Mouse (Mus musculus) heart, embryonic 12.5 days (tissue): ENCODE data around the gene Gm27027. TPM values are rescaled to one million over a fixed set of nuclear protein-coding genes. Genes with fewer than 3 reads are reported as not detected.

ENCODE experiments used
- ATAC-seq: fragments of 200-750 bp; cut with Nextera tagmentation; 2 replicates; pipeline ENCODE4 v1.8.0; 2017; ENCODE audit warnings: moderate TSS enrichment, moderate library complexity; ENCODE audit not compliant: insufficient number of reproducible peaks, low FRiP score
- H3K27ac ChIP-seq: fragments of 300-500 bp; sonication (generic); 2 replicates; pipeline ENCODE4 v1.5.1; 2016; ENCODE audit warnings: mild to moderate bottlenecking, moderate library complexity; ENCODE audit not compliant: poor library complexity, severe bottlenecking
- H3K27me3 ChIP-seq: fragments of 300-500 bp; sonication (generic); replicated peaks from 2 replicates; pipeline ENCODE4 v1.6.1; 2016; ENCODE audit warnings: mild to moderate bottlenecking, moderate library complexity
- H3K36me3 ChIP-seq: fragments of 300-500 bp; sonication (generic); 2 replicates; pipeline ENCODE4 v1.6.1; 2016; ENCODE audit warnings: mild to moderate bottlenecking, moderate library complexity
- H3K4me1 ChIP-seq: fragments of 300-500 bp; sonication (generic); replicated peaks from 2 replicates; pipeline ENCODE4 v1.6.1; 2016; ENCODE audit warnings: mild to moderate bottlenecking
- H3K4me2 ChIP-seq: fragments of 300-500 bp; sonication (generic); 2 replicates; pipeline ENCODE4 v1.6.1; 2016; ENCODE audit warnings: mild to moderate bottlenecking, moderate library complexity
- H3K4me3 ChIP-seq: fragments of 300-500 bp; sonication (generic); 2 replicates; pipeline ENCODE4 v1.5.1; 2016; ENCODE audit warnings: mild to moderate bottlenecking
- H3K9ac ChIP-seq: fragments of 300-500 bp; sonication (generic); 2 replicates; pipeline ENCODE4 v1.6.1; 2016; ENCODE audit warnings: mild to moderate bottlenecking, moderate library complexity
- H3K9me3 ChIP-seq: fragments of 300-500 bp; sonication (generic); replicated peaks from 2 replicates; pipeline ENCODE4 v1.6.1; 2016; ENCODE audit warnings: mild to moderate bottlenecking, moderate library complexity
- WGBS: fragments of 180-500 bp; shearing (Covaris S2); methylation state at CpG from one replicate; pipeline ENCODE4 v1.1.7; 2016; 5-methylcytosine and 5-hydroxymethylcytosine counted together
- polyA plus RNA-seq: library from polyadenylated mRNA; unstranded; fragments of >200 nt; fragmentation: Nextera tagmentation; extraction: Ambion mirVana; gene quantifications from 2 replicates; pipeline ENCODE4 v1.2.1, GENCODE M21; 2016

The Gm27027 gene
- polyA plus RNA-seq, 1 experiment from 2014 or later, result not detected

- 92% methylated on average over 8 of the region's 8 CpGs for WGBS
- H3K4me1 ChIP-seq, result 0 out of 2 replicates have a peak, but pooled peaks cover 9% of the 10 kb centered on the region
- H3K9me3 ChIP-seq, result no peaks in the 10 kb centered on the region
- H3K9ac ChIP-seq, result no peak overlapping the region
- no peaks in the 10 kb centered on the region for H3K36me3 ChIP-seq
- H3K27ac ChIP-seq, result no peak overlapping the region
- no peak for ATAC-seq
- peaks cover 24% of the 10 kb centered on the region for H3K27me3 ChIP-seq
- H3K4me2 ChIP-seq, result no peak overlapping the region
- H3K4me3 ChIP-seq, result no peak overlapping the region
These were observed 70.0 kb downstream of the Gm27027 start for GRCm38 (mm10) chr2:93926141-93926540.

- no peaks in the 10 kb centered on the region for H3K9me3 ChIP-seq
- no peak for ATAC-seq
- no peak overlapping the region for H3K4me3 ChIP-seq
- no peak overlapping the region for H3K4me2 ChIP-seq
- WGBS, result 66% methylated on average over 3 of the region's 3 CpGs
- H3K27me3 ChIP-seq, result peaks cover 8% of the 10 kb centered on the region; the same call in 1 of the 2 replicates
- H3K36me3 ChIP-seq, result no peaks in the 10 kb centered on the region
- no peak overlapping the region for H3K9ac ChIP-seq
- H3K4me1 ChIP-seq, result no peaks in the 10 kb centered on the region
- H3K27ac ChIP-seq, result no peak overlapping the region
These were observed 77.1 kb downstream of the Gm27027 start for GRCm38 (mm10) chr2:93919093-93919492.

GRCm38 (mm10) chr2:93913552-93913951, 82.6 kb downstream of the Gm27027 start:
- Histone ChIP-seq H3K4me2 (no peak overlapping the region), H3K9me3 (no peaks in the 10 kb centered on the region), H3K9ac (no peak overlapping the region), H3K4me3 (no peak overlapping the region), H3K27ac (no peak overlapping the region), H3K36me3 (no peaks in the 10 kb centered on the region), H3K4me1 (no peaks in the 10 kb centered on the region), H3K27me3 (peaks cover 12% of the 10 kb centered on the region; the same call in 1 of the 2 replicates)
- no peak for ATAC-seq
- 89% methylated on average over 2 of the region's 2 CpGs for WGBS

GRCm38 (mm10) chr2:93911942-93912341, 84.2 kb downstream of the Gm27027 start:
- Histone ChIP-seq H3K4me1 (no peaks in the 10 kb centered on the region), H3K27ac (no peak overlapping the region), H3K27me3 (peaks cover 7% of the 10 kb centered on the region; the same call in 1 of the 2 replicates), H3K4me3 (no peak overlapping the region), H3K9me3 (no peaks in the 10 kb centered on the region), H3K4me2 (no peak overlapping the region), H3K36me3 (no peaks in the 10 kb centered on the region), H3K9ac (no peak overlapping the region)
- ATAC-seq, result no peak
- WGBS, result 82% methylated on average over 10 of the region's 10 CpGs

GRCm38 (mm10) chr2:93909716-93910115, 86.4 kb downstream of the Gm27027 start:
- no peak overlapping the region for H3K4me2 ChIP-seq
- no peaks in the 10 kb centered on the region for H3K36me3 ChIP-seq
- H3K9me3 ChIP-seq, result no peaks in the 10 kb centered on the region
- no peak overlapping the region for H3K27ac ChIP-seq
- 74% methylated on average over 5 of the region's 5 CpGs for WGBS
- H3K9ac ChIP-seq, result no peak overlapping the region
- no peaks in the 10 kb centered on the region for H3K4me1 ChIP-seq
- H3K4me3 ChIP-seq, result no peak overlapping the region
- no peak for ATAC-seq
- H3K27me3 ChIP-seq, result peaks cover 6% of the 10 kb centered on the region; the same call in 1 of the 2 replicates

- no peak overlapping the region for H3K4me3 ChIP-seq
- ATAC-seq, result no peak
- peaks cover 3% of the 10 kb centered on the region; the same call in 1 of the 2 replicates for H3K27me3 ChIP-seq
- 48% methylated on average over 9 of the region's 9 CpGs for WGBS
- peaks cover 15% of the 10 kb centered on the region for H3K4me1 ChIP-seq
- H3K9ac ChIP-seq, result no peak overlapping the region
- no peaks in the 10 kb centered on the region for H3K36me3 ChIP-seq
- H3K9me3 ChIP-seq, result no peaks in the 10 kb centered on the region
- no peak overlapping the region for H3K4me2 ChIP-seq
- no peak overlapping the region for H3K27ac ChIP-seq
These were observed 88.4 kb downstream of the Gm27027 start for GRCm38 (mm10) chr2:93907519-93908294.

Other genes with a start within 250 kb of the Gm27027 start
- gene Ext2, start 173.8 kb downstream of the Gm27027 start, polyA plus RNA-seq, result 79.8 and 87.2 TPM in 2 replicates
- 6.2 and 6.6 TPM in 2 replicates for gene Accs, start 146.4 kb downstream of the Gm27027 start, polyA plus RNA-seq
- not detected in 2 replicates for gene Accsl, start 127.2 kb downstream of the Gm27027 start, polyA plus RNA-seq
- 5.9 and 6.9 TPM in 2 replicates for gene Gm13889, start 39.2 kb downstream of the Gm27027 start, polyA plus RNA-seq
- 60.3 and 63.1 TPM in 2 replicates for gene Alkbh3, start 14.5 kb upstream of the Gm27027 start, polyA plus RNA-seq
- gene Hsd17b12, start 161.6 kb upstream of the Gm27027 start, polyA plus RNA-seq, result 66.8 and 69.9 TPM in 2 replicates